Mouse (Mus musculus) c-Kit-positive CD71-positive TER-119-positive erythroid progenitor cells, embryonic 14.5 days (primary cell): ENCODE data around the gene Ifitm7.
"Not testable (repeated sequence)": the region's sequence is repeated elsewhere in the genome, so short reads cannot be mapped to it uniquely, and the experiment has no call there.

ENCODE experiments used
- DNase-seq: peaks from one replicate; pipeline ENCODE4 v3.0.0-alpha.2; 2013; ENCODE audit warnings: low spot score

The Ifitm7 gene

DNA sequence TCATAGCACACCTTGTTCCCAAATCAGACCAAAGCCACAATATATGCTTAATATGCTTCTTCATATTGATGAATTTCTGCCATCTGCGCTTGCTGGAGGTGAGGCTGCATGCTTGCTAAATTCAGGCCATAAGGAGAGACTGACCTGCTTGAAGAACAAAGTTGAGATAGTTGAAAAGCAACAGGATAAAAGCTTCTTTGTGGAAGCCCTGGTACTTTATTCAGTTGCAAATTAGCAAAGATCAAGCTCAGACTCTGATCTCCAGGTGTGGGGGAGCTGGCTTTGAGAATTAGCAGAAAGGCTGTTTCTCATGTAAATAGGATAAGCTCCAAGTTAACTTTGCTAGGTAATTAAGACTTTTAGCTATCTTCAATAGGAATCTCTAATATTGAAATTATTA, 9.7 kb downstream of the Ifitm7 start:
- not testable (repeated sequence) for DNase-seq

DNA sequence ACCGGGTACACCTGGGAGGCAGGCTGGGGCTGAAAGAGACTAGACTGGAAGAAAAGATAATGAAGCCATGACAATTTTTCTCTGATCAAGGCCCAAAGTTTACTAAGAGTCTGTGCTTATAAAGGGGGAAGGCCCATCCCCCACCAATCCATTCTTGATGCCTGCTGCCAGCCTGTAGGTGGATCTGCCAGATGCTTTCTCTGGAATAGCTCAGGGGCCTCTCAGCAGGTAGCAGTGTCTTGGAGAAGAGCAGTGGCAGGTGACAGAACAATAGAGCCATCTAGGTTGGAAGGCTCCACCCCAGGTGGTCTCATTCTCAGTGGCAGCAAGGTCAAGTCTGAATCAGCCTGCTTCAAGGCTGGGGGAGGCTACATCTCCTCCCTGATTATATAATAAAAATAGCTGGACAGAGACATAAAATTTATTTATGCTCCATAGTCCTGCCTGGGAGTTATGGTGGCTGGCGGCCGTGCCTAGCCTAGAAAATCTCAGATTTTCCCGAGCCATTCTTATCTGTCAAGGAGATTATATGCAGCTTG, 10.3 kb downstream of the Ifitm7 start:
- DNase-seq = not testable (repeated sequence)

DNA sequence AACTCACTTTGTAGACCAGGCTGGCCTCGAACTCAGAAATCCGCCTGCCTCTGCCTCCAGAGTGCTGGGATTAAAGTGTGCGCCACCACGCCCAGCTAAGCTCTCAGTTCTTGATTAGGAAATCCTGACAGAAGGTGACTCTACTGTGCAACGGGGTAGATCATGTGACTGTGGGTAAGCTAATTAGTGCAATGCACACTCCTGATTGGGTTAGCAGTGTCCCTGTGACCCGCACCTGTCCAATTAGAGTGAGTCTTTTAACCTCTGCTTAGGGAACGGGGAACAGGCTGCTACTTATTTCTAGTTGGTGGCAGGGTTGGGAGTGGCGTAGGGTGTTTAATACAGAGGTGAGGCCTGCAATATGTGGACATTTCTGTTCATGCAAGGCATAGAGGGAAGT, 14.6 kb downstream of the Ifitm7 start:
- DNase-seq = no peak

DNA sequence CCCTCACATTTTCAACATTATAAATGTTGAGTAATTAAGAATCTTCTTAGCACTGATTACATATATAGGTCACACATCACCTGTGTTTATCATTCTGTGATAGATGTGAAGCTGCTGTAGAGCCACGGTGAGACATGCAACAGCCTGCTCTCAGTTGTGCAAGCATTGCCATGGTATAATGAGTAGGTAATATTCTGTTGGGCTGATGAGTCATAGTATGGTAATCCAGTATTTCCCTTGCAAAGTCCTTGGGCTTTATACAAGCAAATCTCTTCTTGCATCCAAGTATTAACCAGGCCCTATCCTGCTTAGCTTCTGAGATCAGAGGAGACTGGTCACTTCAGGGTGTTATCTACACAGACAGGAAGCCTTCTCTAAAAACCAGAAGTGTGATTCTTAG, 17.6 kb downstream of the Ifitm7 start:
- DNase-seq = no peak

DNA sequence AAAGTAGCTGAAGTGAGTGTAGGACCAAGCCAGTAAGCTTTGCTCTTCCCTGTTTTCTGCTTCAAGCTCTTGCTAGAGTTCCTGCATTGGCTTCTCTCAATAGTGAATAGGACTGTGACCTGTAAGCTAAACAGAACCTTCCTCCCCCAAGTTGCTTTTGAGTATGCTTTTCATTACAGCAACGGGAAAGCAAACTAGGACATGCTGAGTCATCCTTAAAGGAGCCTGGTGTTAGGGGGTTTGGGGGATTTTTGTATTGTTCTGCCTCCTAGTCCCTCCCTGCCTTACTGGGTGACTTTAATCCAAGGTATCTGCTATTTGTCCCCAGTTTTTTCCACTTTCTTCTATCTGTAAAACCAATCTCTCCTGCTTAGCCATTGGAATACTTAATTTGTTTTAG, 24.6 kb downstream of the Ifitm7 start:
- no peak for DNase-seq

DNA sequence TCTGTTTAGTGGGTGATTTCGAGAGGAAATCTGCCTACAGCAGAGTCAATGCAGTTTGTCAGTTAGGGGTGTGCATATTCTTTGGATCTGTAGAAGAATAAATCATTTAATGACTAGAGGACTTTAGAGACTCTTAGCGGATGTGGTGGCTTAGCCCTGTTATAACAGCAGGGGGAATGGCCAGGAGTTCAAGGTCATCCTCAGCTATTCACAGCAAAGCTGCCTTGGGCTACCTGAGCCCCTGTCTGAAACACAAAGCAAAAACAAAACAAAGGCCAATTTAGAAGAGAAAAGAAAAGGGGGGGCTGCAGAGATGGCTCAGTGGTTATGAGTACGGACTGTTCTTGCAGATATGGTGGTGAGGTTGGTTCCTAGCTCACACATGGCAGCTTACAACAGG, 35.4 kb downstream of the Ifitm7 start:
- no peak for DNase-seq

DNA sequence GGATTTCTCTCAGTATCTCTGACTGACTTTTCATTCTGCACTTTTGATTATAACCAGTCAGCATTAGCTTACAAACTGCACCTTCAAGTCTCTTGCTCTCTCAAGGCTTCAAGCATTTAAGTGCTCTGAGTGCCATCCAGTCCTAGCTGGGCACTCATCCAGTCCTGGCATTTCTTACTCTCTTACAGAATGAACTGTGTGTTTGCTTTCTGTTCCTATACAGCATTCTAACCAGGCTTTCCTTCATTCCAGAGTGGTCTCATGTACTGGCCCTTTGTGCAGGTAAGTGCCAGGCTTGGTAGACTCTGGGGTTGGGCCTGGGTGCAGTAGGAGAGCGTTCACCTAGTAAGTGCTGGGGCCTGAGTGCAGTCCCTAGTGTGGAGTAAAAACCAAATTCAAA, 40.4 kb downstream of the Ifitm7 start:
- no peak for DNase-seq

DNA sequence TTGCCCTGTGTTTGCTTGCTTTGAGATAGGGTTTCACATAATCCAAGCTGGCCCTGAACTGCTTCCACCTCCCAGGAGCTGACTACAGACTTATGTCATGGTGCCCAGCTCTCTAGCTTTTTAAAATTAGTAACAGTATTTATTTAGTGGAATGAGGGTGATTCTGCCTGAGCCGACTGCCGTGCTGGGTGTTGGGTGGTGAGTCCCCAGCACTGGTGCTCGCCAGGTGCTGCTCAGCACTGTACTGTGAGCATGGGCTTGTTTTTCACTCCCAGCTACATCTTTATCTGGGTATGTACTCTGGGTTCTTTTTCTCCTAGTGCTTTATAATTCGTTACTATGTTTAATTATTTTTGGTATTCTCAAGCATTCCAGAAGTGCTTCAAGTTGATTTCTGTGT, 41.5 kb downstream of the Ifitm7 start:
- DNase-seq = no peak

DNA sequence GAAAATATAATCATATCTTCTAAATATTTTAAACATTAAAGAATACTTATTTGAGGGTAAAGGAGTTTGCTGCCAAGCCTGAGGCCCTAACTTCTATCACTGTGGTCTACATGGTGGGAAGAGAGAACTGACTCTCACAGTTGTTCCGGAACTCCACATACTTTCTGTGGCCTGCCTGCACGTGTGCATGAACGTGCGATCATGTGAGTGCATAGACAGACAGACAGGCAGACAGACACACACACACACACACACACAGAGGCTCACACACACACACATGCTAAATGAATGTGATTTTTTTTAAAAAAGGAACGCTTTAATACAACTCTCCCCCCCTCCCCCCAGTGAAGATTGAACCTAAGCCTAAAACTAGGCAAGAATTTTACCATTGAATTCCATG, 41.9 kb downstream of the Ifitm7 start:
- no peak for DNase-seq

DNA sequence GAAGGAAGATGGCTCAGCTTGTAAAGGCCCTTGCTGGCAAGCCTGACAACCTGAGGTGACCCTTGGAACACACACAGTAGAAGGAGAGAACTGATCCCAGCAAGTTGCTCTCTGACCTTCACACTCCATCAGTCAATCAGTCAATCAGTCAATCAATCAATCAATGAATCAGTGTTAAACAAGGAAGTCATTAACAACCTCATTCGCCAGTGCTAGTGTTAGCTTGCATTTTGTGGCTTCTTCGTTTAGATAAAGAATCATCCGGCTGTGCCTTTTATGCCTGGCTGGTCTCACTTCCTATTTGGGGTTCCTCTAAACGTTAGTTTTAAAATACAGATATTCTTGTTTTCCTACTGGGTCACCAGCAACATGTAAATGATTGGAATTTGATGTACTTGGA, 42.5 kb downstream of the Ifitm7 start:
- DNase-seq = no peak

DNA sequence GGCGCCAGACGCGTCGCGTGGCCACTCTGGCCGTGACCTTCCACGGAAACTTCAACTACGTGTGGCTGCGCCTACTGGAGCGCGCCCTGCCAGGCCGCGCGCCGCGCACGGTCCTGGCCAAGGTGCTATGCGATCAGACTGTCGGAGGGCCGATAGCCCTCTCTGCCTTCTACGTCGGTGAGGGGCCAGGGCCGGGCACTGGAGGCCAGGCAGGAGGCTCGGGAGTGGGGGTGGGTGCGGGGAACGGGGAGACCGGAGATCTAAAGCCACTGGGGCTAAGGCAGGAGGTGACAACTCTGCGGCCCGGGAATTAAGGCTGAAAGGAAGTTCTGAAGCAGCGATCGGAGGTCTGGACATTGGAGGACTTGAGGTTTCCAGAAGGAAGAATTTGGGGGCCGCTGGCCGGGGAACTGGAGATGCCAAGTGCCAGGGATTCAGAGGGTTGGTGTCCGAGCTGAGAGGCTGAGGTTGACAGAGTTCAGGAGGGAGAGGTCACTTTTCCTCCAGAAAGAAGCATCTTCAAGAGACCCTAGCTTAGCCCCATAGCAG, 45.8 kb downstream of the Ifitm7 start:
- DNase-seq = no peak

DNA sequence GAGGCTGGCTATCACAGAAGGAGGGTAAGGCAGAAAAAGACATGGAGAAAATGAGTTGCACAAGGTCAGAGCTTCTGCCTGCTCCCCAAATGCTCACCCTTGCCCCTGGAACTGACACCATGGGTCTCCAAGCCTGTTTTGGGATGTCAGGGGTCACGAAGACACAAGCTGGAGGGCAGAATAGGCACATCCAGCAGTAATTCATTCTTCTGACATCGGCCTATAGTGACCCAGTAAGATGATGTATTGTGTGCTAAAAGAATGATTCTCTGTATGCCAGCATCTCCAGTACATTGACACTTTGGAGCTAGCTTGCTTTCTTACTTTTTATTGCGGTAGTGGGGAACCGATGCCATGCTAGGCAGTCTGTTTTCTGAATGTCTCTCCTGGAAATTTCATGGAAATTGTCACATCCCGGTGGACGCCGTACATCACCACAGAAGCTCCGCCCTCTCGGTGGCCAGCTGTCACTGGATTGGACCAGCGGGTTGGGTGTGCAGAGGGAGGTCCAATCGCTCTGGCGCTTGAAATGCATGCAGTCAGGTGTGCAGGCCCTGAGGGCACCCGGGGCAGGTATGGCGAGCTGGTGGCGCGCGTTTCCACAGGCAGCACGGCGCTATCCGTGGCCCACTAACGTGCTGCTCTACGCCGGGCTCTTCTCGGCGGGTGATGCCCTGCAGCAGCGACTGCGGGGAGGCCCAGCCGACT, 46.4 kb downstream of the Ifitm7 start:
- DNase-seq = no peak
